Mouse (Mus musculus): ENCODE measurements around the gene Nkx2-5. TPM values are rescaled to one million over a fixed set of nuclear protein-coding genes. Genes with fewer than 3 reads are reported as not detected.

Gene Nkx2-5
- polyA plus RNA-seq, 1 experiment from 2014 or later, result not detected

- no peak for DNase-seq (ENCODE audit: low spot score)
Observed at GRCm38 (mm10) chr17:26841981-26842380, 2.8 kb downstream of the Nkx2-5 start.

GRCm38 (mm10) chr17:26840922-26841731, 3.7 kb downstream of the Nkx2-5 start:
- H3K4me2 ChIP-seq (ENCODE audit: low read depth, severe bottlenecking), result no peak overlapping the region
- no peak for ATAC-seq (ENCODE audit: insufficient number of reproducible peaks, low FRiP score, low TSS enrichment, low read depth)
- no peak overlapping the region for H3K9ac ChIP-seq (ENCODE audit: low read length)
- no peaks in the 10 kb centered on the region for H3K36me3 ChIP-seq (ENCODE audit: control insufficient read depth, insufficient read depth, low read length)
- H3K4me1 ChIP-seq (ENCODE audit: control insufficient read depth, insufficient read depth, low read length), result peaks cover 2% of the 10 kb centered on the region; the same call in 1 of the 2 replicates
- WGBS, result 0% methylated on average over 48 of the region's 48 CpGs
- peaks cover 96% of the 10 kb centered on the region for H3K27me3 ChIP-seq (ENCODE audit: control insufficient read depth, insufficient read depth, low read length)
- no peak overlapping the region for H3K4me3 ChIP-seq (ENCODE audit: low read depth, low read length)
- no peak overlapping the region for H3K27ac ChIP-seq (replicated peaks; ENCODE audit: low read depth, low read length)
- no peaks in the 10 kb centered on the region for H3K9me3 ChIP-seq (ENCODE audit: control insufficient read depth, low read length)
- DNase-seq (ENCODE audit: low spot score), result peak; percentile 46

More at GRCm38 (mm10) chr17:26841981-26842380, 2.8 kb downstream of the Nkx2-5 start:
- Histone ChIP-seq H3K4me3 (ENCODE audit: low read depth, low read length) (no peak overlapping the region), H3K36me3 (ENCODE audit: control insufficient read depth, insufficient read depth, low read length) (no peaks in the 10 kb centered on the region), H3K4me1 (ENCODE audit: control insufficient read depth, insufficient read depth, low read length) (peaks cover 2% of the 10 kb centered on the region; the same call in 1 of the 2 replicates), H3K27me3 (ENCODE audit: control insufficient read depth, insufficient read depth, low read length) (peaks cover 92% of the 10 kb centered on the region), H3K9ac (ENCODE audit: low read length) (no peak overlapping the region), H3K9me3 (ENCODE audit: control insufficient read depth, low read length) (no peaks in the 10 kb centered on the region), H3K27ac (replicated peaks; ENCODE audit: low read depth, low read length) (no peak overlapping the region), H3K4me2 (ENCODE audit: low read depth, severe bottlenecking) (no peak overlapping the region)
- ATAC-seq (ENCODE audit: insufficient number of reproducible peaks, low FRiP score, low TSS enrichment, low read depth), result no peak
- WGBS, result under 1% methylated on average over 5 of the region's 5 CpGs

GRCm38 (mm10) chr17:26840439-26840780, 4.4 kb downstream of the Nkx2-5 start:
- H3K27me3 ChIP-seq (ENCODE audit: control insufficient read depth, insufficient read depth, low read length), result peaks cover 97% of the 10 kb centered on the region
- no peaks in the 10 kb centered on the region for H3K9me3 ChIP-seq (ENCODE audit: control insufficient read depth, low read length)
- no peak overlapping the region for H3K9ac ChIP-seq (ENCODE audit: low read length)
- no peak overlapping the region for H3K4me3 ChIP-seq (ENCODE audit: low read depth, low read length)
- H3K27ac ChIP-seq (replicated peaks; ENCODE audit: low read depth, low read length), result no peak overlapping the region
- no peak overlapping the region for H3K4me2 ChIP-seq (ENCODE audit: low read depth, severe bottlenecking)
- ATAC-seq (ENCODE audit: insufficient number of reproducible peaks, low FRiP score, low TSS enrichment, low read depth), result no peak
- H3K4me1 ChIP-seq (ENCODE audit: control insufficient read depth, insufficient read depth, low read length), result peaks cover 2% of the 10 kb centered on the region; the same call in 1 of the 2 replicates
- 3% methylated on average over 9 of the region's 9 CpGs for whole genome bisulfite sequencing
- no peaks in the 10 kb centered on the region for H3K36me3 ChIP-seq (ENCODE audit: control insufficient read depth, insufficient read depth, low read length)
- no peak for DNase-seq (ENCODE audit: low spot score)

GRCm38 (mm10) chr17:26839718-26840438, 4.9 kb downstream of the Nkx2-5 start:
- H3K27ac ChIP-seq (replicated peaks; ENCODE audit: low read depth, low read length), result no peak overlapping the region
- H3K4me3 ChIP-seq (ENCODE audit: low read depth, low read length), result peak overlapping the region; percentile 10; the same call in 1 of the 2 replicates
- 1% methylated on average over 26 of the region's 26 CpGs for WGBS
- peaks cover 2% of the 10 kb centered on the region; the same call in 1 of the 2 replicates for H3K4me1 ChIP-seq (ENCODE audit: control insufficient read depth, insufficient read depth, low read length)
- DNase-seq (ENCODE audit: low spot score), result peak; percentile 53
- H3K9ac ChIP-seq (ENCODE audit: low read length), result no peak overlapping the region
- ATAC-seq (ENCODE audit: insufficient number of reproducible peaks, low FRiP score, low TSS enrichment, low read depth), result no peak
- H3K36me3 ChIP-seq (ENCODE audit: control insufficient read depth, insufficient read depth, low read length), result no peaks in the 10 kb centered on the region
- H3K27me3 ChIP-seq (ENCODE audit: control insufficient read depth, insufficient read depth, low read length), result peaks cover 98% of the 10 kb centered on the region
- H3K4me2 ChIP-seq (ENCODE audit: low read depth, severe bottlenecking), result peak overlapping the region; percentile 20; the same call in 1 of the 2 replicates
- H3K9me3 ChIP-seq (ENCODE audit: control insufficient read depth, low read length), result no peaks in the 10 kb centered on the region

GRCm38 (mm10) chr17:26838911-26839717, 5.7 kb downstream of the Nkx2-5 start:
- Histone ChIP-seq H3K9me3 (ENCODE audit: control insufficient read depth, low read length) (no peaks in the 10 kb centered on the region), H3K4me3 (ENCODE audit: low read depth, low read length) (peak overlapping the region; percentile 10), H3K4me2 (ENCODE audit: low read depth, severe bottlenecking) (peak overlapping the region; percentile 20; the same call in 1 of the 2 replicates), H3K9ac (ENCODE audit: low read length) (no peak overlapping the region), H3K27ac (replicated peaks; ENCODE audit: low read depth, low read length) (no peak overlapping the region), H3K36me3 (ENCODE audit: control insufficient read depth, insufficient read depth, low read length) (no peaks in the 10 kb centered on the region), H3K4me1 (ENCODE audit: control insufficient read depth, insufficient read depth, low read length) (peaks cover 2% of the 10 kb centered on the region; the same call in 1 of the 2 replicates), H3K27me3 (ENCODE audit: control insufficient read depth, insufficient read depth, low read length) (peaks cover 99% of the 10 kb centered on the region)
- no peak for ATAC-seq (ENCODE audit: insufficient number of reproducible peaks, low FRiP score, low TSS enrichment, low read depth)
- peak; percentile 67 for DNase-seq (ENCODE audit: low spot score)
- WGBS, result 1% methylated on average over 86 of the region's 87 CpGs

GRCm38 (mm10) chr17:26838191-26838910, 6.5 kb downstream of the Nkx2-5 start:
- DNase-seq (ENCODE audit: low spot score) (peak; percentile 58), ATAC-seq (ENCODE audit: insufficient number of reproducible peaks, low FRiP score, low TSS enrichment, low read depth) (no peak)
- no peaks in the 10 kb centered on the region for H3K9me3 ChIP-seq (ENCODE audit: control insufficient read depth, low read length)
- peaks cover 2% of the 10 kb centered on the region; the same call in 1 of the 2 replicates for H3K4me1 ChIP-seq (ENCODE audit: control insufficient read depth, insufficient read depth, low read length)
- 1% methylated on average over 37 of the region's 37 CpGs for WGBS
- no peak overlapping the region for H3K9ac ChIP-seq (ENCODE audit: low read length)
- no peak overlapping the region for H3K4me2 ChIP-seq (ENCODE audit: low read depth, severe bottlenecking)
- H3K36me3 ChIP-seq (ENCODE audit: control insufficient read depth, insufficient read depth, low read length), result no peaks in the 10 kb centered on the region
- no peak overlapping the region for H3K27ac ChIP-seq (replicated peaks; ENCODE audit: low read depth, low read length)
- no peak overlapping the region; the same call in 1 of the 2 replicates for H3K4me3 ChIP-seq (ENCODE audit: low read depth, low read length)
- peaks cover 97% of the 10 kb centered on the region for H3K27me3 ChIP-seq (ENCODE audit: control insufficient read depth, insufficient read depth, low read length)

- H3K36me3 ChIP-seq (ENCODE audit: control insufficient read depth, insufficient read depth, low read length), result no peaks in the 10 kb centered on the region
- no peak overlapping the region for H3K4me2 ChIP-seq (ENCODE audit: low read depth, severe bottlenecking)
- under 1% methylated on average over 7 of the region's 7 CpGs for WGBS
- no peaks in the 10 kb centered on the region for H3K9me3 ChIP-seq (ENCODE audit: control insufficient read depth, low read length)
- no peak overlapping the region for H3K27ac ChIP-seq (replicated peaks; ENCODE audit: low read depth, low read length)
- DNase-seq (ENCODE audit: low spot score) (peak; percentile 48), ATAC-seq (ENCODE audit: insufficient number of reproducible peaks, low FRiP score, low TSS enrichment, low read depth) (no peak)
- H3K4me1 ChIP-seq (ENCODE audit: control insufficient read depth, insufficient read depth, low read length), result peaks cover 2% of the 10 kb centered on the region; the same call in 1 of the 2 replicates
- no peak overlapping the region for H3K4me3 ChIP-seq (ENCODE audit: low read depth, low read length)
- H3K27me3 ChIP-seq (ENCODE audit: control insufficient read depth, insufficient read depth, low read length), result peaks cover 92% of the 10 kb centered on the region
- H3K9ac ChIP-seq (ENCODE audit: low read length), result no peak overlapping the region
Observed at GRCm38 (mm10) chr17:26837546-26837985, 7.2 kb downstream of the Nkx2-5 start.
